Mouse (Mus musculus): ENCODE results near the gene Gdpd4.

The Gdpd4 gene

GRCm38 (mm10) chr7:98085314-98085713, 165.6 kb downstream of the Gdpd4 start:
- DNase-seq (ENCODE audit: low read depth, low spot score): no peak

- DNase-seq (ENCODE audit: low read depth, low spot score): no peak
Measured at GRCm38 (mm10) chr7:98086346-98086745, 166.6 kb downstream of the Gdpd4 start.

GRCm38 (mm10) chr7:98095852-98096251, 176.1 kb downstream of the Gdpd4 start:
- no peak for DNase-seq (ENCODE audit: low read depth, low spot score)

DNA sequence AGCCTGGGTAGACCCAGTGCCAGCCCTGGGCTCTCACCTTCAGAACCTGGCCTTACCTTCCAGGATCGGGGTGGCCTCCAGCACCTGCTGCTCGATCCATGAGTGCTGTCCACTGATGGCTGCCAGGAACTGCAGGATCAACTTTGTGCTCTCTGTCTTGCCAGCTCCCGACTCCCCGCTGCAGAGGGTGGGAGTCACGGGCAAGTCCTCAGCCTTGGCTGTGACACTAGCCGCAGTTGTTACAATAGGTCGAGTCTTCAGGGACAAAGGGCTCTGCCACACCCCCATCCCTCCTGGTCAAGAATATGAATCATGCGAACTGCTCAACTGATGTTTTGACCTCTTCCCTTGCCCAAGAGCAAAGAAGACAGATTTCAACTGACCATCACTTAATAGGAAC, 177.8 kb downstream of the Gdpd4 start:
- DNase-seq (ENCODE audit: low read depth, low spot score): no peak

Measured in R1 (cell line).